Mouse (Mus musculus): ENCODE data around the gene Lgi2. TPM values are rescaled to one million over a fixed set of nuclear protein-coding genes. Genes with fewer than 3 reads are reported as not detected.

Gene Lgi2
- polyA plus RNA-seq, 1 experiment from 2014 or later, result 8.0 TPM

DNA sequence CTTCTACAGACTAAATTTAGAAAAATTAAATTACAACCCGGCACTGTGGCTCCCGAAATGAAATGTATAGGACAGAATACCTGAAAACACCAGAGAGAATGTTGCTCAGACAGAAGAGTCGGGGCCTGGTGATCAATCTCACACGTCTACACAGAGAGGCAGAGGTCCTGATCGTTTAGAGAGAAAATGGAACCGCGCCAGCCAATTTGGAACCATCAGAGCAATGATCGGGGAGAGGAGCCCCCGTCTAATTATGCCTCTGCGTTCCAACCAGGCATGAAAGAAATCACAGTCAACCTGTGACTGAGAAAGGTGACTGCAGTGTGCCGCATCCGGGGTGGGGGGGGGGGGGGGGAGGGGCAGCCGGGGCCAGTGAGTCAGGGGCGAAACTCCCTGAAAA, 70.6 kb downstream of the Lgi2 start:
- WGBS, result 36% methylated on average over 14 of the region's 14 CpGs
- no peaks in the 10 kb centered on the region for H3K27me3 ChIP-seq (ENCODE audit: control insufficient read depth, insufficient read depth, low read length)
- H3K4me2 ChIP-seq (ENCODE audit: low read depth, low read length), result 0 out of 2 replicates have a peak overlapping the region, but pooled peaks have one; percentile 6
- no peaks in the 10 kb centered on the region for H3K4me1 ChIP-seq (ENCODE audit: control insufficient read depth, insufficient read depth, low read length)
- H3K9ac ChIP-seq (ENCODE audit: low read length), result no peak overlapping the region
- ATAC-seq (ENCODE audit: insufficient read depth, low FRiP score), result no peak
- H3K9me3 ChIP-seq (replicated peaks; ENCODE audit: control insufficient read depth, low read length), result no peaks in the 10 kb centered on the region
- H3K4me3 ChIP-seq (replicated peaks; ENCODE audit: low read length), result no peak overlapping the region
- no peak overlapping the region for H3K27ac ChIP-seq (ENCODE audit: low read length)
- H3K36me3 ChIP-seq (ENCODE audit: control insufficient read depth, insufficient read depth, low read length), result no peaks in the 10 kb centered on the region

DNA sequence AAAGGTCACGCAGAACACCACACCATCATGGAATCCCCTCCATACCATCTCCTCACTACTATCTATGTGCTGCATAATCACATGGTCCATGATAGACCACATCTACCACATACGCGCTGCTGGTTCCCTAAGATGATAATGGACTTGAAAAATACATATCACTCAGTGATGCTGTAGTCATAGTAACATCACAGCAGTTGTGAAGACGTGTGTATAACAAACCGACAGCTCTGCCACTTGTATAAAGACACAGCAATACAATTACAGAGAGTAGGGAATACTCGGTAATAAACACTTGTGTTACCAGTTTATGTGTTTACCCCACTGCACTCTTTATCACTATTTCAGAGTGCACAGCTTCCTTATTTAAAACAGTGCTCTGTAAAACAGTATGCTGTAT, 74.8 kb downstream of the Lgi2 start:
- ATAC-seq (ENCODE audit: insufficient read depth, low FRiP score), result no peak
- Histone ChIP-seq H3K36me3 (ENCODE audit: control insufficient read depth, insufficient read depth, low read length) (no peaks in the 10 kb centered on the region), H3K27me3 (ENCODE audit: control insufficient read depth, insufficient read depth, low read length) (no peaks in the 10 kb centered on the region), H3K27ac (ENCODE audit: low read length) (no peak overlapping the region), H3K9me3 (replicated peaks; ENCODE audit: control insufficient read depth, low read length) (no peaks in the 10 kb centered on the region), H3K4me3 (replicated peaks; ENCODE audit: low read length) (no peak overlapping the region), H3K4me1 (ENCODE audit: control insufficient read depth, insufficient read depth, low read length) (no peaks in the 10 kb centered on the region), H3K9ac (ENCODE audit: low read length) (no peak overlapping the region), H3K4me2 (ENCODE audit: low read depth, low read length) (no peak overlapping the region)
- WGBS, result 85% methylated on average over 6 of the region's 6 CpGs

DNA sequence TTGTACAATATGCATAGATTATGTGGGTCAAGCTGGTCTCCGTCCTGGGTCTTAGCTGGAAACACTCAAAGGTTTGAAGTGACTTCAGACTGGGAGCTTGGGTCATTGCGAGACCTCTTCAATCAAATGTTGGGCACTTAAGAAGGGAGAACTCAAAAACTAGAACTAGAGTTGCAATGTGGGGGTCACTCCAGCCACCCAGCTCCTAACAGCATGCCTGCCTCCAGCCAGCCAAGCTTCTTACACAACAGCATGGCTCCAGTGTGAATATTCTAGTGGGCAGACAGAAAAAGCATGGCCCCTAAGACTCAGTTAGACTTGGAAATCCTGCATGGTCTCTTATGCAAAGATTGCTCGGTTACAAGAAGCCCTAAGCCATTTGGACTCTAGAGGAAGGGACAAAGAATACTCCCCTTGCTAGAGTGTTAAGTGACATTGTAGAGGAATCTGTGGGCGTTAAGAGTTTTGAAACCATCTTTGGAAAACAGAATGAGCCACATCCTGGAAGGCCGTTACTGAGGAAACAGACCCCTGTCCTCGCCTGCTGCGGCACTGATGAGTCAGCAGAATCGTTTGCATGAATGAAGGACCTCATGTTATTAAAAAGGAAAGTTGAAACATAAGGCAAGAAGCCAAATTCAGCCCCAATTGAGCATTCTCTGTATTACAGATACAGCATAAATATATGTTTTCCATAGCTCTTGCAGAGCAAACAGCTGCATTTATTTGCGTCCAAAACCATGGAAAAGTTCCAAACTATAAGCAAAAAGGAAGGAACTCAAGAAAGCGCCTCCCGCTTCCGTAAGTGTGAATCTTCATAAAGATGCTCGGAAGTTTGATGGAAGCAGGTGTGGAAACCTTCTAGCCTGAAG, 78.5 kb downstream of the Lgi2 start:
- H3K27ac ChIP-seq (ENCODE audit: low read length), result no peak overlapping the region
- 69% methylated on average over 13 of the region's 13 CpGs for WGBS

More for the DNA sequence above, 78.5 kb downstream of the Lgi2 start:
- Histone ChIP-seq H3K4me3 (replicated peaks; ENCODE audit: low read length) (no peak overlapping the region), H3K9me3 (replicated peaks; ENCODE audit: control insufficient read depth, low read length) (no peaks in the 10 kb centered on the region), H3K36me3 (ENCODE audit: control insufficient read depth, insufficient read depth, low read length) (no peaks in the 10 kb centered on the region), H3K27me3 (ENCODE audit: control insufficient read depth, insufficient read depth, low read length) (no peaks in the 10 kb centered on the region), H3K9ac (ENCODE audit: low read length) (no peak overlapping the region), H3K4me1 (ENCODE audit: control insufficient read depth, insufficient read depth, low read length) (no peaks in the 10 kb centered on the region), H3K4me2 (ENCODE audit: low read depth, low read length) (no peak overlapping the region)
- no peak for ATAC-seq (ENCODE audit: insufficient read depth, low FRiP score)

Other genes starting within 250 kb of the Lgi2 start
- gene Sod3, start 202.7 kb downstream of the Lgi2 start, polyA plus RNA-seq (2015; fragmentation: Nextera tagmentation; extraction: Ambion mirVana), result 2.5 and 2.8 TPM in 2 replicates
- gene Ccdc149, start 94.9 kb downstream of the Lgi2 start, polyA plus RNA-seq (2015; fragmentation: Nextera tagmentation; extraction: Ambion mirVana), result 4.0 and 4.3 TPM in 2 replicates
- 11.2 and 11.5 TPM in 2 replicates for gene Sepsecs, start 103.2 kb upstream of the Lgi2 start, polyA plus RNA-seq (2015; fragmentation: Nextera tagmentation; extraction: Ambion mirVana)
- 20.5 and 22.5 TPM in 2 replicates for gene Pi4k2b, start 175.1 kb upstream of the Lgi2 start, polyA plus RNA-seq (2015; fragmentation: Nextera tagmentation; extraction: Ambion mirVana)
- 11.5 and 12.9 TPM in 2 replicates for gene Zcchc4, start 208.9 kb upstream of the Lgi2 start, polyA plus RNA-seq (2015; fragmentation: Nextera tagmentation; extraction: Ambion mirVana)

All from stomach, embryonic 16.5 days (tissue).